ENCODE assay signal across 11 mouse cellular contexts in the genomic region with DNA sequence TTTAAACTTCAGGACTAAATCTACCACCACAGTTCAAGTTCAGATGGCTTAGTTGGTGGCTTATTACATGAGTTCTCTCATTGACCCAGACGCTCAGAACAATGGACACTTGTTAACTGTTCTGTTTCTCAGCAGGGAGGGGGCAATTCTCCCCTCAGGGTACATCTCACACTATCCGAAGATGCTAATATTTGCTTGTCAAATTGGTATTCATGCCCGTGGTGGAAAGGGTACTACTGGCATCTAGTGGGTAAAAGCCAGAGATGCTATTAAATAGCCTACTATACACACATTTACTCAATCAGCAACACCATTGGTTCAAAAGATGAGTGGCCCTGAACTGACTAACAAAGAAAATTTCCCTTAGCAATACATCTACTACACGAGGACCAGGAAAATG. TPM values are rescaled to one million over a fixed set of nuclear protein-coding genes. Genes with fewer than 3 reads are reported as not detected.
DNase-seq lines count a peak whose midpoint lies in the region; ATAC-seq and TF ChIP-seq lines count a peak whose summit lies in the region.
"Had no signal": no experiment of that assay in that cellular context is flagged by ENCODE, and none has a peak within 500 bp of the region (broad histone marks: within the 10 kb centered on the region; RNA-seq: fewer than 3 reads in every experiment).

No protein-coding gene starts in this region.

- H3K9ac ChIP-seq in forebrain, postnatal 0 days, result no peak overlapping the region
- no peak overlapping the region for H3K9ac ChIP-seq in forebrain, embryonic 12.5 days
- no peak overlapping the region for H3K9ac ChIP-seq in liver, adult 2 months (ENCODE audit: low read depth, low read length)

- ATAC-seq in forebrain, postnatal 0 days, result peak; percentile 40
- ATAC-seq in forebrain, embryonic 12.5 days (ENCODE audit: low FRiP score), result no peak
- no peak for ATAC-seq in Patski

- H3K9me3 ChIP-seq in forebrain, postnatal 0 days (ENCODE audit: low read length), result no peaks in the 10 kb centered on the region
- no peaks in the 10 kb centered on the region for H3K9me3 ChIP-seq in forebrain, embryonic 12.5 days

- POLR2A ChIA-PET in Patski (lab: Charles Lee), result no interaction called here

- H3K4me1 ChIP-seq in forebrain, postnatal 0 days (ENCODE audit: insufficient read depth), result no peaks in the 10 kb centered on the region
- no peaks in the 10 kb centered on the region for H3K4me1 ChIP-seq in forebrain, embryonic 12.5 days
- H3K4me1 ChIP-seq in liver, adult 2 months (ENCODE audit: control insufficient read depth, insufficient read depth, low read length), result no peaks in the 10 kb centered on the region

- CTCF ChIA-PET in Patski (lab: Charles Lee), result interaction anchor here (1.1 to 1.7 kb wide), 2 partner anchors 9 to 238 kb away, joined by 3 to 4 read pairs; no protein-coding TSS in a partner anchor

- 45% methylated on average over 4 of the region's 4 CpGs for WGBS in forebrain, postnatal 0 days
- WGBS in forebrain, embryonic 12.5 days, result 64% methylated on average over 4 of the region's 4 CpGs
- WGBS in liver, adult 2 months, result 48% methylated on average over 4 of the region's 4 CpGs

- no peaks in the 10 kb centered on the region for H3K27me3 ChIP-seq in forebrain, postnatal 0 days (ENCODE audit: insufficient read depth, low read length)
- no peaks in the 10 kb centered on the region for H3K27me3 ChIP-seq in forebrain, embryonic 12.5 days
- H3K27me3 ChIP-seq in liver, adult 2 months (ENCODE audit: control insufficient read depth, insufficient read depth, low read length), result no peaks in the 10 kb centered on the region
- no peaks in the 10 kb centered on the region for H3K27me3 ChIP-seq in Patski

- H3K4me3 ChIP-seq in forebrain, postnatal 0 days (ENCODE audit: low read depth, low read length), result no peak overlapping the region
- no peak overlapping the region for H3K4me3 ChIP-seq in forebrain, embryonic 12.5 days (replicated peaks)
- H3K4me3 ChIP-seq in liver, adult 2 months (ENCODE audit: insufficient read depth, low read depth, low read length), result no peak overlapping the region

- no peaks in the 10 kb centered on the region for H3K79me2 ChIP-seq in liver, adult 2 months (ENCODE audit: control insufficient read depth, insufficient read depth, low read length)

- no peak for TF ChIP-seq POLR2A in liver, adult 2 months (IDR thresholded peaks at IDR 0.05; ENCODE audit: extremely low read depth, insufficient read depth, low read length)

- peak; percentile 78 for TF ChIP-seq CTCF in forebrain, postnatal 0 days (IDR thresholded peaks at IDR 0.05; ENCODE audit: low read depth)
- 0 out of 2 replicates have a peak, but pooled peaks have one; percentile 4 for TF ChIP-seq CTCF in liver, adult 2 months (IDR thresholded peaks at IDR 0.05; ENCODE audit: low read depth, low read length)
- TF ChIP-seq CTCF in Patski (IDR thresholded peaks at IDR 0.05), result peak; percentile 43

- H3K4me2 ChIP-seq in forebrain, postnatal 0 days (ENCODE audit: low read depth), result no peak overlapping the region
- H3K4me2 ChIP-seq in forebrain, embryonic 12.5 days, result no peak overlapping the region

- H3K27ac ChIP-seq in forebrain, postnatal 0 days (ENCODE audit: low read depth, low read length), result no peak overlapping the region
- no peak overlapping the region for H3K27ac ChIP-seq in forebrain, embryonic 12.5 days
- H3K27ac ChIP-seq in liver, adult 2 months (replicated peaks; ENCODE audit: insufficient read depth, low read depth, low read length), result no peak overlapping the region

- in situ Hi-C loops in Patski (cut with MboI; ENCODE audit: low pct_unique_long_range_greater_than_20kb), result no loop called here

- peak; percentile 64 for DNase-seq in forebrain, postnatal 0 days
- DNase-seq in liver, adult 2 months (ENCODE audit: extremely low read depth, low read depth, low spot score), result peak; percentile 35
- DNase-seq in liver (no peak), Patski (ENCODE audit: low read depth, low spot score) (no peak)
- DNase-seq in layer of hippocampus, adult 9-11 months, result peak; percentile 20
- no peak for DNase-seq in spleen, postnatal 4 days (ENCODE audit: low spot score in 2 of 2)
- no peak for DNase-seq in ovary, adult 18-20 months (ENCODE audit: low spot score)
- DNase-seq: gastrocnemius, postnatal 14 days; kidney, adult 18-20 months; lung, postnatal 14 days had no signal

- H3K36me3 ChIP-seq in forebrain, postnatal 0 days (ENCODE audit: insufficient read depth), result no peaks in the 10 kb centered on the region
- H3K36me3 ChIP-seq in forebrain, embryonic 12.5 days (replicated peaks), result no peaks in the 10 kb centered on the region
- H3K36me3 ChIP-seq in liver, adult 2 months (ENCODE audit: control insufficient read depth, insufficient read depth, low read length), result peaks cover 2% of the 10 kb centered on the region; the same call in 1 of the 2 replicates

RNA-seq across cellular contexts. Expression of a gene that starts 15.4 kb away (rescaled TPM):
- total RNA-seq in forebrain, postnatal 0 days (2014; rRNA removed), result 3.2 and 4.3 TPM in 2 replicates
- polyA plus RNA-seq in forebrain, postnatal 0 days (2015; fragmentation: Nextera tagmentation; extraction: Ambion mirVana), result 1.0 and 1.9 TPM in 2 replicates
- polyA plus RNA-seq in forebrain, embryonic 12.5 days (2016; fragmentation: Nextera tagmentation; extraction: Ambion mirVana), result not detected in 2 replicates
- 141 and 146 TPM in 2 replicates for total RNA-seq in liver, adult 2 months (2014; rRNA removed)
- 16.0 and 24.0 TPM in 2 replicates for polyA plus RNA-seq in liver, adult 2 months (2012; rRNA removed)
- 0.23 TPM for polyA plus RNA-seq in Patski (2021)

RNA-seq across cellular contexts. Expression of a gene that starts 56.9 kb away (rescaled TPM):
- total RNA-seq in forebrain, postnatal 0 days (2014; rRNA removed), result 8.6 and 10.9 TPM in 2 replicates
- polyA plus RNA-seq in forebrain, postnatal 0 days (2015; fragmentation: Nextera tagmentation; extraction: Ambion mirVana), result 1.7 and 2.4 TPM in 2 replicates
- polyA plus RNA-seq in forebrain, embryonic 12.5 days (2016; fragmentation: Nextera tagmentation; extraction: Ambion mirVana), result 2.8 and 3.2 TPM in 2 replicates
- 3.6 and 4.1 TPM in 2 replicates for total RNA-seq in liver, adult 2 months (2014; rRNA removed)
- 0.34 and 0.43 TPM in 2 replicates for polyA plus RNA-seq in liver, adult 2 months (2012; rRNA removed)
- polyA plus RNA-seq in Patski (2021), result 0.92 TPM

Comparison
In these comparisons a context has a peak if more than half of its experiments do, and no peak if none do; other contexts are left out.
1. DNase-seq: peak in forebrain, postnatal 0 days (single experiment), liver, adult 2 months (single experiment) and layer of hippocampus, adult 9-11 months (single experiment); none in liver (single experiment), Patski (single experiment), spleen, postnatal 4 days (0 of 2) and ovary, adult 18-20 months (single experiment).
2. CTCF ChIP-seq: peak in every context shown above with its lines; median percentile 78 in forebrain, postnatal 0 days; 43 in Patski; 4 in liver, adult 2 months.